Mouse (Mus musculus) heart, embryonic 16.5 days (tissue): ENCODE results near the gene Arhgap22. TPM values are rescaled to one million over a fixed set of nuclear protein-coding genes. Genes with fewer than 3 reads are reported as not detected.

ENCODE experiments used
- ATAC-seq: fragments of 200-750 bp; cut with Nextera tagmentation; replicated peaks from 2 replicates; pipeline ENCODE4 v1.8.0; 2017; ENCODE audit warnings: moderate number of reproducible peaks; ENCODE audit not compliant: insufficient read depth, low FRiP score; ENCODE audit errors: extremely low read depth
- H3K27ac ChIP-seq: fragments of 300-500 bp; sonication (generic); 2 replicates; pipeline ENCODE4 v1.5.1; 2014; ENCODE audit warnings: mild to moderate bottlenecking, low read length, control low read depth, moderate library complexity
- H3K27me3 ChIP-seq: fragments of 300-500 bp; sonication (generic); 2 replicates; pipeline ENCODE4 v1.6.1; 2014; ENCODE audit warnings: low read length, mixed read lengths; ENCODE audit not compliant: control insufficient read depth, insufficient read depth
- H3K36me3 ChIP-seq: fragments of 300-500 bp; sonication (generic); 2 replicates; pipeline ENCODE4 v1.6.1; 2014; ENCODE audit not compliant: control insufficient read depth, insufficient read depth
- H3K4me1 ChIP-seq: fragments of 300-500 bp; sonication (generic); 2 replicates; pipeline ENCODE4 v1.6.1; 2014; ENCODE audit warnings: low read length, mixed read lengths; ENCODE audit not compliant: control insufficient read depth, insufficient read depth
- H3K4me2 ChIP-seq: fragments of 300-500 bp; sonication (generic); 2 replicates; pipeline ENCODE4 v1.6.1; 2014; ENCODE audit warnings: low read depth, mild to moderate bottlenecking, control low read depth, low read length
- H3K4me3 ChIP-seq: fragments of 300-500 bp; sonication (generic); 2 replicates; pipeline ENCODE4 v1.5.1; 2014; ENCODE audit warnings: mild to moderate bottlenecking, control low read depth, low read length
- H3K9ac ChIP-seq: fragments of 300-500 bp; sonication (generic); 2 replicates; pipeline ENCODE4 v1.6.1; 2014; ENCODE audit warnings: low read length, control low read depth
- H3K9me3 ChIP-seq: fragments of 300-500 bp; sonication (generic); replicated peaks from 2 replicates; pipeline ENCODE4 v1.6.1; 2016; ENCODE audit warnings: low read length; ENCODE audit not compliant: control insufficient read depth
- WGBS: fragments of 180-500 bp; shearing (Covaris S2); extraction: QIAGEN DNeasy Blood & Tissue Kit; methylation state at CpG from one replicate; pipeline ENCODE4 v1.1.7; 2014; 5-methylcytosine and 5-hydroxymethylcytosine counted together
- polyA plus RNA-seq: library from polyadenylated mRNA; unstranded; fragments of >200 nt; fragmentation: Nextera tagmentation; extraction: Ambion mirVana; gene quantifications from 2 replicates; pipeline ENCODE4 v1.2.1, GENCODE M21; 2015

Gene Arhgap22
- polyA plus RNA-seq, 1 experiment from 2014 or later: 1.4 TPM

DNA sequence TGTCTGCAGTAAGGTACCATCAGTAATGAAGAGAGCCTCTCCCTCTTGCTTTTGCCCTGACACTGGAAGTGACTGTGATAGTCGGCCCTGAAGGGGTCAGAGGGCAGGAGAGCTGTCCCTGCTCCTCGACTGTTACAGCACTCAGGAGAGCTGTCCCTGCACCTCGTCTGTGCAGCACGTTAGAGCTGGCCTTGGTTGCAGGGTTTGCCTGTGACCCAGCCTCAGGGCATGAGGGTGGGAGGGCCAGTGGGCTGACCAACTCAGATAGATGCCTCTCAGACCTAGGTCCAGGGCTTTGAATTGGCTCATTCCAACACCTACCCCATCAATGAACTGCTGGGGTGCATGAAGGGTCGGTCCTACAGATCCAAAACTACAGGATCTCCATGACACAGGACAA is 5.5 kb upstream of the Arhgap22 start:
- no peak overlapping the region for H3K4me3 ChIP-seq
- no peaks in the 10 kb centered on the region for H3K36me3 ChIP-seq
- no peaks in the 10 kb centered on the region for H3K9me3 ChIP-seq
- 0 out of 2 replicates have a peak, but pooled peaks cover 3% of the 10 kb centered on the region for H3K27me3 ChIP-seq
- H3K27ac ChIP-seq: no peak overlapping the region
- no peak overlapping the region for H3K4me2 ChIP-seq
- no peak overlapping the region for H3K9ac ChIP-seq
- 28% methylated on average over 5 of the region's 5 CpGs for WGBS
- no peaks in the 10 kb centered on the region for H3K4me1 ChIP-seq
- ATAC-seq: no peak

DNA sequence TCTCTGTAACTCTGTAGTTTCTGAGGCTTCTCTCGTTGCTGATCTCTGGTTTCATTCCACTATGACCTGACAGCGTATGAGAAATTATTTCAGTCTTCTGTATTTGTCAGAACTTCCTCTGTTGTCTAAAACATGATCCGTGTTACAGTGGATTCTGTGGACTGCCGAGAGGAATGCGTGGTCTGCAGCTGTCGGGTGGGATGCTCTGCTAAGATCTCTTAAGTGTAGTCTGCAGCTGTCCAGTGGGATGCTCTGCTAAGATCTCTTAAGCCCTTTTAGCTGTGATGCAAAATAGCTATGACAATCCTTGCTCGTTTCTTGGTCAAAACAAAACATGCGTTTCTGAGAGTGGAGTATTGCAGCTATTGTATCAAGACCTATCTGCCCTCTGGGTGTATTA is 3.0 kb upstream of the Arhgap22 start:
- H3K27ac ChIP-seq: no peak overlapping the region
- H3K9me3 ChIP-seq: no peaks in the 10 kb centered on the region
- peaks cover 5% of the 10 kb centered on the region; the same call in 1 of the 2 replicates for H3K4me1 ChIP-seq
- no peak overlapping the region for H3K4me2 ChIP-seq
- no peak overlapping the region for H3K4me3 ChIP-seq
- WGBS: 64% methylated on average over 8 of the region's 8 CpGs
- ATAC-seq: no peak
- H3K27me3 ChIP-seq: 0 out of 2 replicates have a peak, but pooled peaks cover 6% of the 10 kb centered on the region
- H3K9ac ChIP-seq: no peak overlapping the region
- H3K36me3 ChIP-seq: no peaks in the 10 kb centered on the region

DNA sequence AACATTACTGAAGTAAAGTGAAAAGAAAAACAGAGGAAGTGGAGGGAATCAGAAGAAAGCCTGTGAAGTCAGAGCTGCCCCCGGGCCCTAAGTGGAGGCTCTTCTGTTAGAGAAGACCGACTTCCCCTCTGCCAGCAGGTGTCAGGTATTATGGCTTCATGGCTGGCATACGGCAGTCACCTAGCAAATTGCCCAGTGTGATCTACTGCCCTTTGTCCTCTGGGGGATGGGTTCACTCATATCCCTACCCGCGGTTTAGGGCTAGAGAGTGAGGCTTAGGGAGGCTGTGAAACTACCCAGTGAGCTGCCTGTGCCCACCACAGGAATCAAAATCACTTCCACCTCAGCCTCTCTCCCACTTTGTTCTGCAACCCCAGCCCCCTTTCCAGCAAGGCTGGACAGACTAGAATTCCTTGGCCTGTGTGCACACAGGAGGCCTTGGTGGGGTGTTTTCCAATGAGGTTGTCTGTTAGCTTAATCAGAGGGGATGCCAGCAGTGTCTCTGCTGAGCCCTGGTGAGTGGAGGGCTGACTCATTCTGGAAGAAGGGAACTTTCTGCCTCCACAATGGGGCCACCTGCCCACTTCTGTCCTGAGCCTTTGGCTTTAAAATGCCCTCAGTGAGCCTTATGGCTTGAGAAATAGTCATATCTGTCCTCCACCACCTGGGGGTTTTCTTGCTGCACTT is 1.4 kb upstream of the Arhgap22 start:
- 72% methylated on average over 5 of the region's 5 CpGs for WGBS
- Histone ChIP-seq H3K4me1 (peaks cover 5% of the 10 kb centered on the region; the same call in 1 of the 2 replicates), H3K27me3 (peaks cover 10% of the 10 kb centered on the region; the same call in 1 of the 2 replicates), H3K36me3 (no peaks in the 10 kb centered on the region), H3K9ac (no peak overlapping the region), H3K27ac (no peak overlapping the region), H3K4me2 (no peak overlapping the region), H3K9me3 (no peaks in the 10 kb centered on the region), H3K4me3 (no peak overlapping the region)
- no peak for ATAC-seq

DNA sequence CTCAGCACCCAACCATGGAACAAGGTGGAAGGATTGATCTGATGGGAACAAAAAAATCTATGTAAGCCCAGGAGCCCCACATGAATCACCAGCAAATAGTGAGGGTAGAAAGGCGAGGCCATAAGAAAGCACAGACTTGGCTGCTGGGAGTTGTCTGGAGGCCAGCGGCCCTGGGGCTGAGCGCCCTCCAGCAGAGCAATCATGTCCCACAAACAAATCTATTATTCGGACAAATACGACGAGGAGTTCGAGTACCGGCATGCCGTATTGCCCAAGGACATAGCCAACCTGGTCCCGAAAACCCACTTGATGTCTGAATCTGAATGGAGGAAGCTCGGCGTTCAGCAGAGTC is 892 bp upstream of the Arhgap22 start:
- ATAC-seq: no peak
- 85% methylated on average over 12 of the region's 12 CpGs for WGBS

DNA sequence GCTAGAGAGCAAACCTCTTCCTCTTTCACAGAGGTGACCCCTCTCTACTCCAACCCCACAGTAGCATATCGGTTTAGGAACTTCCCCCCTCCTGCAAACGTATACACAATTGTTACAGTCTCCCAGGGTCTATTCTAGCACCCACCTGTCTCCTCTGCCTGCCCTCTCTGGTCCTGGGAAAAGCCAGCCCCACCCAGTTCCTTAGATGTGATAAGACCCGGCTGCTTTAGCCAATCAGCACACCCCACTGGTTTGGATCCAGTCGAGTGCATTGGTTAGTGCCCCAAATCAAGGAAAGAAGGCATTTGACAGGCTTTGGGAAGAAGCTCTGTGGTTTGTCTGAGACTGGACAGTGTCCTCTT is 922 bp downstream of the Arhgap22 start:
- Histone ChIP-seq H3K36me3 (no peaks in the 10 kb centered on the region), H3K4me1 (peaks cover 5% of the 10 kb centered on the region; the same call in 1 of the 2 replicates), H3K27ac (no peak overlapping the region), H3K4me3 (no peak overlapping the region), H3K4me2 (no peak overlapping the region), H3K9me3 (no peaks in the 10 kb centered on the region), H3K27me3 (peaks cover 10% of the 10 kb centered on the region; the same call in 1 of the 2 replicates), H3K9ac (no peak overlapping the region)
- WGBS: 18% methylated on average over 4 of the region's 4 CpGs
- no peak for ATAC-seq

More for the DNA sequence above, 892 bp upstream of the Arhgap22 start:
- Histone ChIP-seq H3K4me3 (no peak overlapping the region), H3K27me3 (peaks cover 10% of the 10 kb centered on the region; the same call in 1 of the 2 replicates), H3K4me1 (peaks cover 5% of the 10 kb centered on the region; the same call in 1 of the 2 replicates), H3K9me3 (no peaks in the 10 kb centered on the region), H3K4me2 (no peak overlapping the region), H3K27ac (no peak overlapping the region), H3K36me3 (no peaks in the 10 kb centered on the region), H3K9ac (no peak overlapping the region)

DNA sequence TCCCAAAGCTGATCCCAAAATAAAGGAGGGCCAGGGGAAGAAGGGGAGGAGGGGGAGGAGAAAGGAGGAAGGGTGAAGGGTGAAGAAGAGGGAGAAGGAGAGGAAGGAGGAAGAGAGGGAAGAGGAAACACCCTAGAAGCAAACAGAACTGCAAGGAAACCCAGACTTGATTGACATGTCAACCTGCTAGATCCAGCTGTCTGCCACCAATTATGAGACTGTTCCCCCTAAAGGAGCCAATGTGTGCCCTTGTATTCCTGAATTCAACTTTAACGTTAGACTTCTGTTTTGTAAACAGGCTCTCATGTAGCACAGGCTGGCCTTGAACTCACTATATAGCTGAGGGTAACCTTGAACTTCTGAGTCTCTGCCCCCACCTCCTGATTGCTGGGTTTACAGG is 1.3 kb downstream of the Arhgap22 start:
- H3K9ac ChIP-seq: no peak overlapping the region
- no peak overlapping the region for H3K4me3 ChIP-seq
- H3K27me3 ChIP-seq: peaks cover 10% of the 10 kb centered on the region; the same call in 1 of the 2 replicates
- ATAC-seq: no peak
- no peak overlapping the region for H3K4me2 ChIP-seq
- H3K4me1 ChIP-seq: peaks cover 5% of the 10 kb centered on the region; the same call in 1 of the 2 replicates
- H3K36me3 ChIP-seq: no peaks in the 10 kb centered on the region
- H3K9me3 ChIP-seq: no peaks in the 10 kb centered on the region
- 57% methylated on average over 1 of the region's 1 CpGs for WGBS
- no peak overlapping the region for H3K27ac ChIP-seq

DNA sequence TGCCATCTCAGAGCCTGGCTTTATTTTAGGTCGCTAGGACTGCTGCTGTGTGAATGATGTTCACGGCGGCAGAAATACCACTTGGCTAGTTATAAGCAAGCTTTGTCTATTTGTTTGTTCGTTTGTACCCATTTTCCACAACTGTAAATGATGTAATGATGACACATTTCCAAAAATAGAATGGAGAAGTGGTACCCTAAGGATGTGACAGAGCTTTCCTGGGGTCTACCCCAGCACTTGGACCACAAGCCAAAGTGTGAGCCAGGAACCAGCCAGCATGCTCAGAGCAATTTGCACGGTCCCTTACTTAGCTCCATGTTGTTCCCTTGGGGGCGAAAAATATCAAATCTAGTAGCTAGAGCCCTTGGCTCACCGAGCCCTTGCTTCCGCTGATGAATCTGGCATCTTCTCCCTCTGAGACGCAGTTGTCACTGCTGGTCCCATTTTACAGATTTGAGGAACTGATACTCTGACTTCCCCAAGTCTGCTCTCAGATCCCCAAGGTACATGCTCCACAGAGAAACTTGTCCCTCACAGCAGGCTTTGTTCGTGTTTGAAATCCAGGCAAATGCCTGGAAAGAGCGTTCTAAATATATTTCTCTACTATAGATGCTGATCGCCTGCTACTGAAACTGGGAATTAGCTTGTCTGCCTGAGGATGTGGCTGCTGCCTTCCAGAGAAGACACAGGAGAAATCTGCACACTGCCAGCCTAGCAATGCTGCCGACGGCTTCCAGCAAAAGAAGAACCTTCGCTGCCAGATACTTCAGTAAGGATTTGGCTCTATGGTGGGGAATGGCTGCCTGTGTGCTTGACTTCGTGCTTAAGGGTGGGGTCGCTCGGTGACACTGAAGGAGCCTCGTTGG is 2.8 kb downstream of the Arhgap22 start:
- H3K4me2 ChIP-seq: no peak overlapping the region
- H3K27me3 ChIP-seq: peaks cover 10% of the 10 kb centered on the region; the same call in 1 of the 2 replicates
- H3K27ac ChIP-seq: no peak overlapping the region
- WGBS: 78% methylated on average over 19 of the region's 19 CpGs
- no peak for ATAC-seq
- H3K4me3 ChIP-seq: no peak overlapping the region
- H3K4me1 ChIP-seq: peaks cover 5% of the 10 kb centered on the region; the same call in 1 of the 2 replicates
- no peak overlapping the region for H3K9ac ChIP-seq
- no peaks in the 10 kb centered on the region for H3K36me3 ChIP-seq
- no peaks in the 10 kb centered on the region for H3K9me3 ChIP-seq

DNA sequence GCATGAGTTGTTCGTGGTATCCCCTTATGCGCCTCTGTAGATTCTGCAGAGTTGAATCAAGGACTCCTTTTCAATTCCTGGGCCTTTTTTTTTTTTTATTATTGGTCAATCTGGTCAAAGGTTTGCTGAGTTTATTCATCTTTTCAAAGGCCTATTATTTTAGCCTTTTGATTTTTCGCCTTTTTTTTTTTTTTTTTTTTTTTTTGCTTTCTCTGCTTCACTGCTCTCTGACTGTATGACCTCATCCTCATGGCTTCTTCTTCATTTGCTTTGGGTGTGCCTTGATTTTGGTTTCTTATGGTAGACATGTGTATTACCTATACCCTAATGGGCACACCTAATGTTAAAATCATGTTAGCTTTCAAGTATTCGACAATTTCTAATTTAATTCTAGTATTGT is 11.4 kb downstream of the Arhgap22 start:
- WGBS: 89% methylated on average over 4 of the region's 4 CpGs
- no peaks in the 10 kb centered on the region for H3K36me3 ChIP-seq

DNA sequence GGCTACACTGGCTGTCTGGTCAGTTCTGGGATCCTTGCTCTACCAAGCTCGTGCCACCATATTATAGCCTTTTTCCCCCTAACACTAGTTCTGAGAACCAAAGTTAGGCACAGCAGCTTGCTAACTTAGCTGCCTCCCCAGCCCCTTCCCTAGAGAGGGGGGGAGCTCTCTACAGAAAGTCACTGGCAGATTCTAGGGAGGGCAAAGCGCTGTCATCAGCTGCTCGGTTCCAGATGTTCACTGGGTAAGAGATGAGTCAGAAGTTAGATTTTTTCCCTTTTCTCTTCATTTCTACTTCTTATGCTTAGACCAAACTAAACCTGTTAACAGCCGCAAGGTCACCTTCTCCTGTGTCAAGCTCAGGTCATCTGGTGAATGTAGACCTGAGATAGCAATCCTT is 16.8 kb downstream of the Arhgap22 start:
- Histone ChIP-seq H3K27me3 (no peaks in the 10 kb centered on the region), H3K4me2 (no peak overlapping the region), H3K4me1 (peaks cover 2% of the 10 kb centered on the region; the same call in 1 of the 2 replicates), H3K9me3 (no peaks in the 10 kb centered on the region), H3K36me3 (no peaks in the 10 kb centered on the region), H3K4me3 (no peak overlapping the region), H3K9ac (no peak overlapping the region), H3K27ac (no peak overlapping the region)
- ATAC-seq: no peak
- 78% methylated on average over 4 of the region's 4 CpGs for WGBS

More for the DNA sequence above, 11.4 kb downstream of the Arhgap22 start:
- no peak overlapping the region for H3K4me3 ChIP-seq
- no peaks in the 10 kb centered on the region for H3K9me3 ChIP-seq
- no peak overlapping the region for H3K27ac ChIP-seq
- peaks cover 2% of the 10 kb centered on the region; the same call in 1 of the 2 replicates for H3K4me1 ChIP-seq
- H3K27me3 ChIP-seq: no peaks in the 10 kb centered on the region
- H3K9ac ChIP-seq: no peak overlapping the region
- no peak overlapping the region for H3K4me2 ChIP-seq
- ATAC-seq: no peak
